Mouse (Mus musculus): ENCODE data around the gene Olfr1368. TPM values are rescaled to one million over a fixed set of nuclear protein-coding genes. Genes with fewer than 3 reads are reported as not detected.

Olfr1368 gene
- polyA plus RNA-seq, 1 experiment, result not detected

- Histone ChIP-seq H3K4me3 (peak overlapping the region; percentile 75), H3K79me2 (ENCODE audit: control insufficient read depth, insufficient read depth) (peaks cover 50% of the 10 kb centered on the region), H3ac (ENCODE audit: control insufficient read depth, insufficient read length) (peak overlapping the region; percentile 88), H3K4me2 (ENCODE audit: low read depth) (peak overlapping the region; percentile 91), H3K27me3 (ENCODE audit: control insufficient read depth, insufficient read depth, insufficient read length) (no peaks in the 10 kb centered on the region), H3K36me3 (ENCODE audit: control insufficient read depth, insufficient read depth) (peaks cover 26% of the 10 kb centered on the region)
- peak; percentile 29 for TF ChIP-seq POLR2A (IDR thresholded peaks at IDR 0.05; ENCODE audit: insufficient read length, low read depth)
- TF ChIP-seq TCF3 (IDR thresholded peaks at IDR 0.05; ENCODE audit: insufficient read length, low read depth), result peak; percentile 76
- no peak for TF ChIP-seq REST (IDR thresholded peaks at IDR 0.05; ENCODE audit: insufficient read depth, insufficient read length)
- TF ChIP-seq MYOG (IDR thresholded peaks at IDR 0.05; ENCODE audit: control insufficient read depth in 1 of 3, insufficient read depth in 1 of 3, insufficient read length in 2 of 3, low read depth in 2 of 3), result peak in 2 of 3 experiments; percentile 78 to 89
- peak in 2 of 3 experiments; percentile 52 to 84 for TF ChIP-seq MYOD1 (IDR thresholded peaks at IDR 0.05; ENCODE audit: control insufficient read depth in 1 of 3, insufficient read length in 2 of 3, low read depth in 2 of 3)
Measured at GRCm38 (mm10) chr13:21180551-21181530, 35.2 kb upstream of the Olfr1368 start.

DNA sequence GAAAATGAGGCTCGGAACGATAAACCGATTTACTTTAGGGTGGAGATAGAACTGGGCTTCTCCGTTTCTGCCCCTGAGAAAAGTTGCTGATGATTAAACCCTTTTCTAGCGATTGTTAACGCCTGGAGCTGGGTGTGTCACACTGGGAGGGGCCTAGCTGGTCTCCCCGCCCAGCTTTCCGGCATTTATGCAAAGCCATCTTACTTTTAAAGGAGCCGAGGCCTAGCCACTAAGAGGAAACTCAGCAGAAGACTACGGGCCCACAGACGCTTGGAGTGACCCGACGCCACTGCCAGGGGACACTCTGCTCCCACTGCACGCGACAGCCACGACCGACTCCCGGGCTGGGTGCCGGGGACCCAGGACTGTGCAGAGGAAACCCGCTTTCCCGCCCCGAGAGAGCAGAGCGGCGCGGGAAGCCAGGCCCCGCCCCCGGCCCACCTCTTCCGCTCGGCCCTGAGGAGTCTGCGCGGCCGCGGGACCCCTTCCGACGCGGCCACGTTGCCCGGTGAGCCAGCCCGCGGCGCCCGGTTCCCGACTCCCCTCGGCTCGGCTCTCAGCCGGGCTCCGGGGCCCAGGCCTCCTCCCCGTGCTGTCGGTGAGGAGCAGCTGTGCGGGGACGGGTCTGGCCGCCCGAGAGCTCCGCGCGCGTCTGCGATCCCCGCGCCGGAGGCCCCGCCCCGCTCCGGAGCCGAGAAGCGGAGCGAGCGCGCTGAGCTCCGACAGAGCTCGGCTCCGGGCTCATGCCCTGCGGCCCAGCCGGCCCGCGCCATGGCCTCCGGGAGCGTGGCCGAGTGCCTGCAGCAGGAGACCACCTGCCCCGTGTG, 34.3 kb upstream of the Olfr1368 start:
- H3K4me3 ChIP-seq, result peak overlapping the region; percentile 75
- peak overlapping the region; percentile 86 for H3K4me2 ChIP-seq (ENCODE audit: low read depth)
- no peaks in the 10 kb centered on the region for H3K27me3 ChIP-seq (ENCODE audit: control insufficient read depth, insufficient read depth, insufficient read length)
- H3K36me3 ChIP-seq (ENCODE audit: control insufficient read depth, insufficient read depth), result peaks cover 19% of the 10 kb centered on the region
- peak overlapping the region; percentile 88 for H3ac ChIP-seq (ENCODE audit: control insufficient read depth, insufficient read length)
- TF ChIP-seq TCF3 (IDR thresholded peaks at IDR 0.05; ENCODE audit: insufficient read length, low read depth) (no peak), POLR2AphosphoS2 (IDR thresholded peaks at IDR 0.05; ENCODE audit: insufficient read length, low read depth) (peak; percentile 77), USF1 (IDR thresholded peaks at IDR 0.05; ENCODE audit: low read depth) (no peak), MAX (IDR thresholded peaks at IDR 0.05; ENCODE audit: low read depth) (no peak), REST (IDR thresholded peaks at IDR 0.05; ENCODE audit: insufficient read depth, insufficient read length) (no peak), TCF12 (IDR thresholded peaks at IDR 0.05; ENCODE audit: insufficient read depth, poor library complexity, severe bottlenecking) (no peak), MYOG (IDR thresholded peaks at IDR 0.05; ENCODE audit: control insufficient read depth in 1 of 3, insufficient read depth in 1 of 3, insufficient read length in 2 of 3, low read depth in 2 of 3) (no peak), MYOD1 (IDR thresholded peaks at IDR 0.05; ENCODE audit: control insufficient read depth in 1 of 3, insufficient read length in 2 of 3, low read depth in 2 of 3) (no peak), SRF (IDR thresholded peaks at IDR 0.05; ENCODE audit: control insufficient read depth, insufficient read length, low read depth) (no peak), POLR2A (IDR thresholded peaks at IDR 0.05; ENCODE audit: insufficient read length, low read depth) (peak; percentile 86), E2F4 (IDR thresholded peaks at IDR 0.05; ENCODE audit: insufficient read depth) (peak; percentile 78), CEBPB (IDR thresholded peaks at IDR 0.05; ENCODE audit: insufficient read depth, poor library complexity, severe bottlenecking) (no peak)
- H3K79me2 ChIP-seq (ENCODE audit: control insufficient read depth, insufficient read depth), result peaks cover 41% of the 10 kb centered on the region

DNA sequence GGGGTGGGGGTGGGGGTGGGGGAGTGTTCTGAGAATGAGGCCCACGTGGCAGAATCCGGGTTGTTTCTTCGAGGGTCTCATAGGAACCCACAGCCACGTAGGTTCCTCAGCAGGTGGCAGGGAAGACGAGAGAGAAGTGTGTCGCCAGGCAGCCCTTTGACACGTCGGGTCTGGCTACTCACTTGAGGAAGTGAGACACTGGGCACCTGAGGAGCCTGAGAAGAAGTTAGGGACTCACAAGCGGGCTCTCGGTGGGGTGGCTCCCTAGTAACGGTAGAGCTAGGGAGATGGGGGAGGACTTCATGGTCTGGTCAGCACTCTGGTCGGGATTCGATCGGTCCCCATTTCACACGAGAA, 33.7 kb upstream of the Olfr1368 start, which contains the start of gene Trim27:
Gene Trim27, plus strand, starts transcription at position 79 of the 357 bp plus-strand sequence.
- Histone ChIP-seq H3K36me3 (ENCODE audit: control insufficient read depth, insufficient read depth) (peaks cover 14% of the 10 kb centered on the region), H3K79me2 (ENCODE audit: control insufficient read depth, insufficient read depth) (peaks cover 35% of the 10 kb centered on the region), H3ac (ENCODE audit: control insufficient read depth, insufficient read length) (peak within 1 kb of the TSS; percentile 88), H3K4me2 (ENCODE audit: low read depth) (peak within 1 kb of the TSS; percentile 86), H3K27me3 (ENCODE audit: control insufficient read depth, insufficient read depth, insufficient read length) (no peaks in the 10 kb centered on the region), H3K4me3 (peak within 1 kb of the TSS; percentile 75)
- TF ChIP-seq MYOG (IDR thresholded peaks at IDR 0.05; ENCODE audit: control insufficient read depth in 1 of 3, insufficient read depth in 1 of 3, insufficient read length in 2 of 3, low read depth in 2 of 3) (no peak), MAX (IDR thresholded peaks at IDR 0.05; ENCODE audit: low read depth) (no peak), E2F4 (IDR thresholded peaks at IDR 0.05; ENCODE audit: insufficient read depth) (no peak), POLR2A (IDR thresholded peaks at IDR 0.05; ENCODE audit: insufficient read length, low read depth) (no peak), MYOD1 (IDR thresholded peaks at IDR 0.05; ENCODE audit: control insufficient read depth in 1 of 3, insufficient read length in 2 of 3, low read depth in 2 of 3) (no peak), CEBPB (IDR thresholded peaks at IDR 0.05; ENCODE audit: insufficient read depth, poor library complexity, severe bottlenecking) (no peak), TCF12 (IDR thresholded peaks at IDR 0.05; ENCODE audit: insufficient read depth, poor library complexity, severe bottlenecking) (no peak), TCF3 (IDR thresholded peaks at IDR 0.05; ENCODE audit: insufficient read length, low read depth) (no peak), POLR2AphosphoS2 (IDR thresholded peaks at IDR 0.05; ENCODE audit: insufficient read length, low read depth) (no peak), SRF (IDR thresholded peaks at IDR 0.05; ENCODE audit: control insufficient read depth, insufficient read length, low read depth) (no peak), REST (IDR thresholded peaks at IDR 0.05; ENCODE audit: insufficient read depth, insufficient read length) (no peak), USF1 (IDR thresholded peaks at IDR 0.05; ENCODE audit: low read depth) (no peak)

DNA sequence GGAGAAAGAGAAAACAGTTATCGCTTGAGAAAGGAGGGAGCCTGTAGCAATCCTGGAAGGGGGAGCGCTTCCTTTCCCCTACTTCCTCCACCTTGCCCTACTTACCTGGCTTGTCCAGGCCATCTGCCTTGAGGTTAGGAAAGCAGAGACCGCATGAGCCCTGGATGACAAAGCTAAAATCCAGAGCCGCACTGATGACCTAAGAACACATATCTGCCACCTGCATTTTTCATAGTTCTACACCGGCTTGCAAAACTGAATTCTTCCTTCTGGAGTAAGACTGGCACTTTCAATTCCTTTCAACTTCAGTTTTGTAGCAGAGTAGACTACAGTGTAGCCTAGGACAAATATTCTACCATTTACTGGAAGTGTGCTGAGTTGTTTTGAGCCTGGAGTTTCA, 32.7 kb upstream of the Olfr1368 start:
- Histone ChIP-seq H3K36me3 (ENCODE audit: control insufficient read depth, insufficient read depth) (peaks cover 5% of the 10 kb centered on the region), H3K79me2 (ENCODE audit: control insufficient read depth, insufficient read depth) (peaks cover 25% of the 10 kb centered on the region), H3K27me3 (ENCODE audit: control insufficient read depth, insufficient read depth, insufficient read length) (no peaks in the 10 kb centered on the region), H3K4me3 (no peak overlapping the region), H3K4me2 (ENCODE audit: low read depth) (no peak overlapping the region), H3ac (ENCODE audit: control insufficient read depth, insufficient read length) (no peak overlapping the region)
- TF ChIP-seq TCF12 (IDR thresholded peaks at IDR 0.05; ENCODE audit: insufficient read depth, poor library complexity, severe bottlenecking), result no peak
- no peak for TF ChIP-seq MYOG (IDR thresholded peaks at IDR 0.05; ENCODE audit: control insufficient read depth in 1 of 3, insufficient read depth in 1 of 3, insufficient read length in 2 of 3, low read depth in 2 of 3)
- TF ChIP-seq CEBPB (IDR thresholded peaks at IDR 0.05; ENCODE audit: insufficient read depth, poor library complexity, severe bottlenecking), result no peak
- TF ChIP-seq POLR2A (IDR thresholded peaks at IDR 0.05; ENCODE audit: insufficient read length, low read depth), result no peak
- TF ChIP-seq TCF3 (IDR thresholded peaks at IDR 0.05; ENCODE audit: insufficient read length, low read depth), result no peak
- no peak for TF ChIP-seq SRF (IDR thresholded peaks at IDR 0.05; ENCODE audit: control insufficient read depth, insufficient read length, low read depth)
- no peak for TF ChIP-seq MAX (IDR thresholded peaks at IDR 0.05; ENCODE audit: low read depth)
- TF ChIP-seq POLR2AphosphoS2 (IDR thresholded peaks at IDR 0.05; ENCODE audit: insufficient read length, low read depth), result no peak
- no peak for TF ChIP-seq E2F4 (IDR thresholded peaks at IDR 0.05; ENCODE audit: insufficient read depth)
- TF ChIP-seq MYOD1 (IDR thresholded peaks at IDR 0.05; ENCODE audit: control insufficient read depth in 1 of 3, insufficient read length in 2 of 3, low read depth in 2 of 3), result no peak
- no peak for TF ChIP-seq REST (IDR thresholded peaks at IDR 0.05; ENCODE audit: insufficient read depth, insufficient read length)
- no peak for TF ChIP-seq USF1 (IDR thresholded peaks at IDR 0.05; ENCODE audit: low read depth)

Data from myocyte (in vitro differentiated cells).